Mouse (Mus musculus) small intestine, adult 2 months (tissue): ENCODE data around the gene C77080. TPM values are rescaled to one million over a fixed set of nuclear protein-coding genes. Genes with fewer than 3 reads are reported as not detected.

Source experiments
- H3K27ac ChIP-seq: fragments of 200-500 bp; 2 replicates; pipeline ENCODE4 v1.5.1; 2012; ENCODE audit warnings: low read depth, low read length, control low read depth, inconsistent platforms; ENCODE audit not compliant: insufficient read depth
- H3K27me3 ChIP-seq: fragments of 200-500 bp; 2 replicates; pipeline ENCODE4 v1.6.1; 2012; ENCODE audit warnings: mild to moderate bottlenecking, moderate library complexity, low read length, inconsistent platforms; ENCODE audit not compliant: control insufficient read depth, insufficient read depth
- H3K36me3 ChIP-seq: fragments of 200-500 bp; 2 replicates; pipeline ENCODE4 v1.6.1; 2012; ENCODE audit warnings: mild to moderate bottlenecking, low read length, control low read depth, inconsistent platforms; ENCODE audit not compliant: control insufficient read depth, insufficient read depth
- H3K4me1 ChIP-seq: fragments of 200-500 bp; 2 replicates; pipeline ENCODE4 v1.6.1; 2012; ENCODE audit warnings: low read length, inconsistent platforms, mixed read lengths; ENCODE audit not compliant: control insufficient read depth, insufficient read depth, insufficient read length
- H3K4me3 ChIP-seq: fragments of 200-500 bp; 2 replicates; pipeline ENCODE4 v1.5.1; 2012; ENCODE audit warnings: low read depth, mild to moderate bottlenecking, control low read depth, inconsistent platforms, low read length, moderate library complexity
- CTCF ChIP-seq: fragments of 200-500 bp; IDR thresholded peaks from 2 replicates; pipeline ENCODE4 v1.5.1; 2012; ENCODE audit warnings: low read depth, mild to moderate bottlenecking, control low read depth, inconsistent platforms, low read length, moderate library complexity, mixed read lengths; ENCODE audit not compliant: insufficient replicate concordance, insufficient read length; ENCODE audit errors: extremely low read depth
- POLR2A ChIP-seq: fragments of 200-500 bp; IDR thresholded peaks from 2 replicates; pipeline ENCODE4 v1.6.1; 2012; ENCODE audit warnings: low read depth, mild to moderate bottlenecking, control low read depth, inconsistent platforms, low read length, moderate library complexity
- WGBS: fragments of 180-500 bp; shearing (Covaris S2); methylation state at CpG from one replicate; pipeline ENCODE4 v1.1.7; 2018; 5-methylcytosine and 5-hydroxymethylcytosine counted together
- polyA plus RNA-seq: library from polyadenylated mRNA; depleted of rRNA; stranded (reverse); fragments of >200 nt; gene quantifications from 2 replicates; pipeline ENCODE4 v1.2.3, GENCODE M21; 2012

The C77080 gene
- polyA plus RNA-seq, 1 experiment: 267 TPM

DNA sequence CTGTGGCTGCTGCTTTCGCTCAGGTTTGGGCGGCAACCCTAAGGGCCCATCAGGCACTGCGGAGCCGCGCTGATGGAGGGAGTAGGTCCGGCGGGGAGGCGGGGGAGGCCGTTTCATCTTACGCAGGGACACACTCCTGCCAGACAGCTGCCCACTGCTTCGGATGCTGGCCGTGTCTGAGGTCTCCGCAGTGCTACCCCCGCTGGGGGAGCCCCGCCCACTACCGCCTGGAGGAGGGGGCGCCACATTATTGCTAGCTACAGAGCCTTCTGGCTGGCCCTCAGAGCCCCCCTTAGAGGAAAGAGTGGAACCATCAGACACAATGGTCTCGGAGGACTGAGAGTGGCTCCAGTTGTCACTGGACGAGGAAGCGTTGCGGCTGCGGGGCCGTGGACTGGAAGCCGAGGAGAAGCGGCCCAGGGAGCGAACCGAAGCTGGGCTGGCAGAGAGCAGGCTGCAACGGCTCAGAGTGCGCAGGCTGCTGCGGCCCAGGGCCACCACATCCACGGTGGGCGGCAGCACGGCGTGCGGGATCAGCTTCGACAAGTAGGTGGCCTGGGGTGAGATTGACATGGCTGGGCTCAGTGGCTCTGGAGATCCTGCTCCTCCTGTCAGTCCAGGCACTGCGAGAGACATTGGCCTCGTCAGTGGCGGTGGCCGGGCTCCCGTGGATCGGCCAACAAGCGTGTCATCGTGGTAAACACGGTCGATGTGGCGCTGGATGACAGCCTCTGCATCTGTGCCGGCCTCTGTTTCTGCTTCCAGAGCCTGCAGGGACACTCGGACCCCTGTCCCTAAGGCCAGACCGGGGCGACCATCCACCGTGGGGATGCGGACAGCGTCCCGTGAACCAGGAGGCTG lies 37.6 kb downstream of the C77080 start:
- WGBS: 84% methylated on average over 55 of the region's 55 CpGs
- H3K4me3 ChIP-seq: no peak overlapping the region
- TF ChIP-seq CTCF (no peak), POLR2A (no peak)
- no peaks in the 10 kb centered on the region for H3K27me3 ChIP-seq
- H3K27ac ChIP-seq: no peak overlapping the region
- peaks cover 18% of the 10 kb centered on the region for H3K4me1 ChIP-seq
- peaks cover 71% of the 10 kb centered on the region for H3K36me3 ChIP-seq

DNA sequence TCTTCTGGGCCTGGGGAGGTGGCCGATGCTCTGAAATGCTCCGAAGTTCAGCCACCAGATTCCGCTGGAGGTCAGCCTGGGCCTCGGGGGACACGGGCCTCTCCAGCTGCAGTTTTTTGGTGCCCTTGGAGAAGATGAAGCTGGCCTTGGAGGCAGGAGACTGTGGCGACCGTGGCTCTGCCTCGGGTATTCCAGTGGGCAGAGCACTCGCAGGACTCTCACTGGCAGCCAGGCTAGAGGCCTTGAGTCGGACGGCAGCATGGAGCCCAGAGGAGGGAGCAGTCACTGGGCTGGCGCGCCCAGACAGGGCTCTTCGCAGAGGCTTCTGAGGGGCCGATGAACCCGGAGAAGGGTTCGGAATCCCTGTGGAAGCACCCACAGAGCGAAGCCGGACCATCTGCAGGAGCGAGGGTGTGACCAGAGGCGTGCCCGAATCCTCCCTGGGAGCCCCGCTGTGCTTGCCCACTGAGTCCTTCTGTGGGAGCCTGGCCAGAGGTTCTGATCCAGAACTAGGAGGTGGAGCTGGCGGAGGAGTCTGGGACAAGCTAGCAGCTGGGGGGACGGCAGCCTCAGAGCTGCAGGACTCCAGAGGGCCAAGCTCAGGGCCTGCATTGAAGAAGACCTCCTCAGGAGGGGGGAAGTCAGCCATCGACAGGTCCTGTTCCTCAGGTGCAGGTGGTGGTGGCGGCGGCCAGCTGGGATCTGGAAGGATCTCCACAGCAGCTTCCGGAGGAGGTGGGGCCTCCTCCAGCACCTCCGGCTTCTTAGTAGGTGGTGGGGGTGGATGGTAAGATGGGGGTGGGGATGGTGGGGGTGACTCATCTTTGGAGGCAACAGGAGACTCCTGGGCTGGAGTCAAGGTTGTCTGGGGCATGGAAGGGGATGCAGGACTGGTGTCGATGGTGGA lies 38.9 kb downstream of the C77080 start:
- H3K4me3 ChIP-seq: no peak overlapping the region
- TF ChIP-seq POLR2A: no peak
- no peak for TF ChIP-seq CTCF
- no peak overlapping the region for H3K27ac ChIP-seq
- peaks cover 8% of the 10 kb centered on the region for H3K4me1 ChIP-seq
- no peaks in the 10 kb centered on the region for H3K27me3 ChIP-seq
- 87% methylated on average over 31 of the region's 31 CpGs for WGBS
- peaks cover 84% of the 10 kb centered on the region for H3K36me3 ChIP-seq

DNA sequence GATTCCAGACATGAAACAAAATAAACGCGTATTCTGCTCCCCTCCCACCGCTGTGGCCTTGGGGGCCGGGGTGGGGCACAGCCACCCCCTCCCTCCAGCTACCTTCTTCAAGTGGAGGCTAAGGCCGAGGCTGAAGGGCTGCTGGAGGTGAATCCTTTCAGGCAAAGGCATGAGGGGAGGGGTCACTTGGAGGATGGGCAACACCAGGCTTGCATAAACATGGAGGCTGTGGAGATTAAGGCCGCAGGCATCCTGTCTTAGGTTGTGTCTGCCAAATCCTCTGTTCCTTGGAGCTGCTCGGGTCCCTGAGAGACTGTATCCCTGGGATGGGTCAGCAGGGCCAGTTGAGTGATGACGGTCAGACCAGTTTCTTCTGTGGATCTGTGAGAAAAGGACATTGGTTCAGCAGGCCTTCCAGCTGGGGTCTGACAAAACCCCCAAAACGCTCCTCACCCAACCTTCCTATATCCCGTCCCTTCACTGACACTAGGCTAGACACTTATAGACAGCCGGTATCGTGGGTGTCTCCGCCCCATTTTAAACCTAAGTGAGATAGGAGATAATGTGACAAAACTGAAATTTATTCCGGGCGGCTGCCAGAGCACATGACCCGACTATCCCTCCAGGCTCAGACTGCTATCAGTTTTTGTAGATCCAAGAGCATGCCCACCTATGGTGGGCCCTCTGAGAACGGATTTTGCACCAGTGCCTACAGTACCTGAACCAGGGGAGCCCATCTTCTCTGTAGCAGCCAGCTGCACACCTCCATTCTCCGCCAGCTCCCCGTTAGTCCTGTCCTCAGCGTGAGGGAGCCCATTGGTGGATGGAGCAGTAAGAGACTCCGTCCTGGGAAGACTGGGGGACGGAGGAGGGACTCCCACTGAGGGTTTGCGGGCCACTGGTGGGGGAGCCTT lies 39.9 kb downstream of the C77080 start:
- WGBS: 82% methylated on average over 23 of the region's 23 CpGs
- peaks cover 2% of the 10 kb centered on the region for H3K4me1 ChIP-seq
- no peak for TF ChIP-seq CTCF
- no peak for TF ChIP-seq POLR2A
- no peak overlapping the region for H3K4me3 ChIP-seq
- H3K36me3 ChIP-seq: peaks cover 93% of the 10 kb centered on the region
- H3K27me3 ChIP-seq: no peaks in the 10 kb centered on the region
- no peak overlapping the region for H3K27ac ChIP-seq

DNA sequence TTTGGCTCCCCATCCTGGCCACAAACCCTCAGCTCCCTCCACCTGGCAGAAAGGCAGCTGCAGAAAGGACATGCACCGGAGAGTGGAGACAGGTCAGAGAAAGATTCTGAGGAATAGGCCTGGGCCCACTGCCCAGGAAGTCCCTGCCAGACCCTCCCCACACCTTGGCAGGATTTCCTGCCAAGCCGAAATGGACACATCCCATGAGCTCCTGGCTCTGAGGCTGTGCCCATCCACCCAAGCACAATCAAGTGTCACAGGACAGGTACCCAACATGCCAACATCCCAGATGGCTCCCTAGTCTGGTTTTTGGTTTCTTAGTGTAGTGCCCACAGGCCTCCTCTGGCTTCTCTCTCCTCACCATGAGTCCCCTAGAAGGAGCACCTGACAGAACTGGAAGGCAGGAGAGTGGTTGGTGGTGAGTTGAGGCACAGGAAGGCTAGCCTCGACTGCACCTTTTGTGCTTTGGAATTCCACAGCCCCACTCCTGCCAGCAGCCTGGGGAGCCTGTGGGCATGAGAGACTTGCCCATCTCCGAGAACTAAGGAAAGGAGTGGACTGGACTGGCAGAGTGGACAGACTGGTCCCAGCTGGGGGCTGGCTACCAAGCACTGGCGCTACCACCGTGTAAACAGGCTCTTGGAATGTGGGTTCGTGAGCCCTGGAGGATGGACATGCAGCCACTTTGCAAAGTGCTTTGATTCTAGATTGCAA lies 40.7 kb downstream of the C77080 start:
- peaks cover 92% of the 10 kb centered on the region for H3K36me3 ChIP-seq

DNA sequence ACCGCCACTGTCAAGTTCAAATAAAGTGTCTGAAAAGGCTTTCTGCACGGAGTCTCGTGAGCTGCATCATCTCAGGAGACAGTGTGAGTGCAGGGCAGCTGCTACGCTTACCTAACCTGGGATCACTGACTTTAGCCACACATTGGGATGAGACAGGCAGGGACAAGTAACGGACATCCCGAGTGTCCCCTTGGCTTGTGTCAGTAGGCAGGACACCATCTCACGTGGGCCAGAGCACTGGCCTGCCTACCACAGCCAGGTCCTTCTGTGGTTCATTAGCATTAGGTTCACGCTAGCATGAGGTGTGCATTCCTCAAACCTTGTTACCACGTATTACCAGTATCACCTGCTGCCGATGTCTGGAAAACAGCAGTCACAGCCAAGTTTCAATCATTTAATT lies 42.0 kb downstream of the C77080 start:
- 87% methylated on average over 10 of the region's 10 CpGs for WGBS
- Histone ChIP-seq H3K27ac (no peak overlapping the region), H3K36me3 (peaks cover 91% of the 10 kb centered on the region), H3K4me3 (no peak overlapping the region), H3K4me1 (peaks cover 2% of the 10 kb centered on the region; the same call in 1 of the 2 replicates), H3K27me3 (no peaks in the 10 kb centered on the region)
- TF ChIP-seq POLR2A (no peak), CTCF (no peak)

More for the DNA sequence above, 40.7 kb downstream of the C77080 start:
- 73% methylated on average over 7 of the region's 7 CpGs for WGBS
- Histone ChIP-seq H3K4me1 (peaks cover 2% of the 10 kb centered on the region; the same call in 1 of the 2 replicates), H3K4me3 (no peak overlapping the region), H3K27ac (no peak overlapping the region), H3K27me3 (no peaks in the 10 kb centered on the region)
- TF ChIP-seq CTCF (no peak), POLR2A (no peak)

DNA sequence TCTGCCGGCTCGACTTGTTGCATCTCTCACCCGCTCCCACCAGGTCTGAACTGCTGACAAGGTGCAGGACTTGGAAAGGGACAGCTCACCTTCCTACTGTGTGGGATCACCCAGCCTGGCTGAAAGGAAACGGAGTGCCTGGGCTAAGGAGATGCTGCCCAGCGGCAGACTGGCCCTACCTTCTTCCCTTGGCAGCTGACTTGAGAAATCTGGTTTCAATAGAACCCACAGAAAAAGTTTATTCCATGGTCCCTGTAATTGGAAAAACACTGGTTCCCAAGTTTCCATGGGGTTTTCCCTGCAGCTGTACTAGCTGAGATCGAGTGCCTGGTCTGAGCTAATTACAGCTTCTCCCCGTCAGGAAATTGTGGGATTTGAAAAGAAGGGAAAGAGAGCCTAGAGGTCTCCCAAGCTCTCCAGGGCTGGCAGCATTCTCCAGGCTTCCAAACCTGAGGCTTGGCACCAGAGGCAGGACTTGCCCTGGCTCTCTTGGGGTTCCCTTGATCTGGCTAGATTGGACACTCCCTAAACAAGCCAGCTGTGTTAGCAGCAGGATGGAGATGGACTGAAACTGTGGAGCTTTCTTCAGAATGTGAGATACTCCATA lies 42.5 kb downstream of the C77080 start:
- Histone ChIP-seq H3K27ac (no peak overlapping the region), H3K4me3 (no peak overlapping the region), H3K36me3 (peaks cover 90% of the 10 kb centered on the region), H3K4me1 (no peaks in the 10 kb centered on the region), H3K27me3 (no peaks in the 10 kb centered on the region)
- WGBS: 78% methylated on average over 7 of the region's 7 CpGs
- no peak for TF ChIP-seq CTCF
- no peak for TF ChIP-seq POLR2A
